Mouse (Mus musculus) heart, adult 9 months (tissue): ENCODE results near the gene D10Wsu102e.

Experiments
- DNase-seq, 2 experiments: peaks; one replicate each; pipeline ENCODE4 v3.0.0; 2022; ENCODE audit warnings: low spot score in 2 of 2

Gene D10Wsu102e

GRCm38 (mm10) chr10:83359956-83360355 is at the start of gene D10Wsu102e:
Gene D10Wsu102e, plus strand, starts transcription at chr10:83360221.
- peak; percentile 96 to 98 for DNase-seq

GRCm38 (mm10) chr10:83310356-83310755 is 49.7 kb upstream of the D10Wsu102e start:
- DNase-seq, result no peak

- no peak for DNase-seq
Observed at GRCm38 (mm10) chr10:83313033-83313432, 47.0 kb upstream of the D10Wsu102e start.

- DNase-seq, result no peak
Observed at GRCm38 (mm10) chr10:83320396-83320795, 39.6 kb upstream of the D10Wsu102e start.

- no peak for DNase-seq
Observed at GRCm38 (mm10) chr10:83320870-83321269, 39.2 kb upstream of the D10Wsu102e start.

GRCm38 (mm10) chr10:83321528-83321927 is 38.5 kb upstream of the D10Wsu102e start:
- no peak for DNase-seq

- DNase-seq, result no peak
Observed at GRCm38 (mm10) chr10:83322551-83323100, 37.4 kb upstream of the D10Wsu102e start.

GRCm38 (mm10) chr10:83324871-83325270 is 35.1 kb upstream of the D10Wsu102e start:
- DNase-seq, result no peak

- no peak for DNase-seq
Observed at GRCm38 (mm10) chr10:83325903-83326302, 34.1 kb upstream of the D10Wsu102e start.

- no peak for DNase-seq
Observed at GRCm38 (mm10) chr10:83326648-83327285, 33.3 kb upstream of the D10Wsu102e start.

GRCm38 (mm10) chr10:83328791-83329190 is 31.2 kb upstream of the D10Wsu102e start:
- DNase-seq, result no peak

GRCm38 (mm10) chr10:83330336-83330735 is 29.7 kb upstream of the D10Wsu102e start:
- DNase-seq, result no peak

- no peak for DNase-seq
Observed at GRCm38 (mm10) chr10:83331811-83332210, 28.2 kb upstream of the D10Wsu102e start.

- no peak for DNase-seq
Observed at GRCm38 (mm10) chr10:83332581-83332980, 27.4 kb upstream of the D10Wsu102e start.

GRCm38 (mm10) chr10:83336336-83336735 is 23.7 kb upstream of the D10Wsu102e start:
- DNase-seq, result no peak

GRCm38 (mm10) chr10:83337159-83337951 is 22.7 kb upstream of the D10Wsu102e start, which contains the start of gene Slc41a2:
Gene Slc41a2, minus strand, starts transcription at chr10:83337882.
- DNase-seq, result peak; percentile 68 to 71

- DNase-seq, result no peak
Observed at GRCm38 (mm10) chr10:83337971-83338598, 21.9 kb upstream of the D10Wsu102e start.

GRCm38 (mm10) chr10:83341226-83341625 is 18.8 kb upstream of the D10Wsu102e start:
- no peak for DNase-seq

GRCm38 (mm10) chr10:83343171-83343570 is 16.9 kb upstream of the D10Wsu102e start:
- DNase-seq, result peak; percentile 20 to 22

- DNase-seq, result peak; percentile 15 to 20
Observed at GRCm38 (mm10) chr10:83343828-83344685, 16.0 kb upstream of the D10Wsu102e start.

- no peak for DNase-seq
Observed at GRCm38 (mm10) chr10:83345693-83346358, 14.2 kb upstream of the D10Wsu102e start.
